Mouse (Mus musculus): ENCODE data around the gene Srrm2. TPM values are rescaled to one million over a fixed set of nuclear protein-coding genes. Genes with fewer than 3 reads are reported as not detected.

The Srrm2 gene
- polyA plus RNA-seq, 2 experiments: 107 to 136 TPM

DNA sequence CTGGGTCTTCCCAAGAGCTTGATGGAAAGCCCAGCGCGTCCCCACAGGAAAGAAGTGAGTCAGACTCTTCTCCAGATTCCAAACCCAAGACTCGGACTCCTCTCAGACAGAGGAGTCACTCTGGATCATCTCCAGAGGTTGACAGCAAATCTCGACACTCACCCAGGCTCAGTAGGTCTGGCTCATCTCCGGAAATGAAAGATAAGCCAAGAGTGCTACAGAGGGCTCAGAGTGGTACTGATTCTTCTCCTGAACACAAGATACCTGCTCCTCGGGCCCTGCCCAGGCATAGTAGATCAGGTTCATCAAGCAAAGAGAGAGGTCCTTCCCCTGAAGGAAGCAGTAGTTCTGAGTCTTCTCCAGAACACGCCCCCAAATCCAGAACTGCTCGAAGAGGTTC lies 28.2 kb downstream of the Srrm2 start:
- no peaks in the 10 kb centered on the region for H3K27me3 ChIP-seq (ENCODE audit: control insufficient read depth, insufficient read depth, low read length)
- TF ChIP-seq EP300 (IDR thresholded peaks at IDR 0.05; ENCODE audit: low read depth) (no peak), CTCF (IDR thresholded peaks at IDR 0.05; ENCODE audit: low read depth) (no peak)
- H3K4me1 ChIP-seq (replicated peaks; ENCODE audit: control insufficient read depth in 2 of 2, insufficient read depth in 2 of 2, low read length in 1 of 2): no peaks in the 10 kb centered on the region
- H3K27ac ChIP-seq: no peak overlapping the region
- H3K4me3 ChIP-seq (ENCODE audit: insufficient read depth in 1 of 2, low read depth in 2 of 2, low read length in 2 of 2): no peak overlapping the region
- ATAC-seq (ENCODE audit: insufficient read depth) (no peak), DNase-seq (ENCODE audit: low read depth in 3 of 3, low spot score in 3 of 3) (no peak)
- no peak overlapping the region for H3K4me2 ChIP-seq (ENCODE audit: low read depth)
- 94% methylated on average over 8 of the region's 8 CpGs for WGBS (ENCODE audit: insufficient replicate concordance)
- H3K9ac ChIP-seq (replicated peaks): no peak overlapping the region
- H3K36me3 ChIP-seq (replicated peaks; ENCODE audit: control insufficient read depth, insufficient read depth, low read depth): peaks cover 99% of the 10 kb centered on the region
- peaks cover 27% of the 10 kb centered on the region for H3K9me3 ChIP-seq (ENCODE audit: control insufficient read depth, low read length)

DNA sequence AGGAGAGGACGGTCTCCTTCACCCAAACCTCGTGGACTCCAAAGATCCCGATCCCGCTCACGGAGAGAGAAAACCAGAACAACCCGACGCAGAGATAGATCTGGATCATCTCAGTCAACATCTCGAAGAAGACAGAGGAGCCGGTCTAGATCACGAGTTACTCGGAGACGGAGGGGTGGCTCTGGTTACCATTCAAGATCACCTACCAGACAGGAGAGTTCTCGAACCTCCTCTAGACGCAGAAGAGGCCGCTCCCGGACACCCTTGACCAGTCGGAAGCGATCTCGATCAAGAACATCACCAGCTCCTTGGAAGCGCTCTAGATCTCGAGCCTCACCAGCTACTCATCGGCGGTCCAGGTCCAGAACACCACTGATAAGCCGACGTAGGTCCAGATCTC lies 28.9 kb downstream of the Srrm2 start:
- H3K4me1 ChIP-seq (replicated peaks; ENCODE audit: control insufficient read depth in 2 of 2, insufficient read depth in 2 of 2, low read length in 1 of 2): no peaks in the 10 kb centered on the region
- no peak overlapping the region for H3K4me2 ChIP-seq (ENCODE audit: low read depth)
- no peak overlapping the region for H3K4me3 ChIP-seq (ENCODE audit: insufficient read depth in 1 of 2, low read depth in 2 of 2, low read length in 2 of 2)
- H3K27ac ChIP-seq: no peak overlapping the region
- H3K9me3 ChIP-seq (ENCODE audit: control insufficient read depth, low read length): peaks cover 27% of the 10 kb centered on the region
- TF ChIP-seq CTCF (IDR thresholded peaks at IDR 0.05; ENCODE audit: low read depth): no peak
- peaks cover 99% of the 10 kb centered on the region for H3K36me3 ChIP-seq (replicated peaks; ENCODE audit: control insufficient read depth, insufficient read depth, low read depth)
- no peaks in the 10 kb centered on the region for H3K27me3 ChIP-seq (ENCODE audit: control insufficient read depth, insufficient read depth, low read length)
- WGBS (ENCODE audit: insufficient replicate concordance): 94% methylated on average over 25 of the region's 25 CpGs
- DNase-seq (ENCODE audit: low read depth in 3 of 3, low spot score in 3 of 3) (no peak), ATAC-seq (ENCODE audit: insufficient read depth) (no peak)
- no peak overlapping the region for H3K9ac ChIP-seq (replicated peaks)

DNA sequence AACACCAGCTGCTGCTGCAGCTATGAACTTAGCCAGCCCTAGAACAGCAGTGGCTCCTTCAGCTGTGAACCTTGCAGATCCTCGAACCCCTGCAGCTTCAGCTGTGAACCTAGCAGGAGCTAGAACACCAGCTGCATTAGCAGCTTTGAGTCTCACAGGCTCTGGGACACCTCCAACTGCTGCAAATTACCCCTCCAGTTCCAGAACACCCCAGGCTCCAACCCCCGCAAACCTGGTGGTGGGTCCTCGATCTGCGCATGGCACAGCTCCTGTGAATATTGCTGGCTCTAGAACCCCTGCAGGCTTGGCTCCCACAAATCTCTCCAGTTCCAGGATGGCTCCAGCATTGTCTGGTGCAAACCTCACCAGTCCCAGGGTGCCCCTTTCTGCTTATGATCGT lies 30.4 kb downstream of the Srrm2 start:
- H3K9ac ChIP-seq (replicated peaks): no peak overlapping the region
- H3K4me3 ChIP-seq (ENCODE audit: insufficient read depth in 1 of 2, low read depth in 2 of 2, low read length in 2 of 2): no peak overlapping the region
- peaks cover 22% of the 10 kb centered on the region for H3K9me3 ChIP-seq (ENCODE audit: control insufficient read depth, low read length)
- H3K4me2 ChIP-seq (ENCODE audit: low read depth): no peak overlapping the region
- no peaks in the 10 kb centered on the region for H3K4me1 ChIP-seq (replicated peaks; ENCODE audit: control insufficient read depth in 2 of 2, insufficient read depth in 2 of 2, low read length in 1 of 2)
- ATAC-seq (ENCODE audit: insufficient read depth): no peak
- TF ChIP-seq EP300 (IDR thresholded peaks at IDR 0.05; ENCODE audit: low read depth) (no peak), CTCF (IDR thresholded peaks at IDR 0.05; ENCODE audit: low read depth) (no peak)
- H3K27ac ChIP-seq: no peak overlapping the region
- H3K36me3 ChIP-seq (replicated peaks; ENCODE audit: control insufficient read depth, insufficient read depth, low read depth): peaks cover 98% of the 10 kb centered on the region
- no peaks in the 10 kb centered on the region for H3K27me3 ChIP-seq (ENCODE audit: control insufficient read depth, insufficient read depth, low read length)
- DNase-seq (ENCODE audit: low read depth in 3 of 3, low spot score in 3 of 3): no peak
- WGBS (ENCODE audit: insufficient replicate concordance): 96% methylated on average over 5 of the region's 5 CpGs

DNA sequence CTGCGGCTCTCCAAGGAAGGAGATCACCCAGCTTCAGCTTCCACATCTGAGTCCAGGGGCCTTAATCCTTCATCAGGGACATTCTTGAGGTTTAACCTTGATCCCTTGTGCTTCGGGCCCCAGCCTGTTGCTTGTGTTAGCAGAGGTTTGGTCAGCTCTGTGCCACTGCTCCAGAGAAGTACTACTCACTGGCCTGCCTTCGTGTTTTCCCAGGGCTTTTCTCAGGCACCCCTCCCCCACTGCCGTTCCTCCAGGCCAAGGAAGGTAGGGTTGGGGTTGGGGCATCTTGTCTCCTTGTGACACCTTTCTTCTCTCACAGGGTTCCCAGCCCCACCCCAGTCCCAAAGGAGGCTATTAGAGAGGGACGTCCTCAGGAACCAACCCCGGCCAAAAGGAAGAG lies 31.8 kb downstream of the Srrm2 start:
- Histone ChIP-seq H3K27ac (no peak overlapping the region), H3K27me3 (ENCODE audit: control insufficient read depth, insufficient read depth, low read length) (no peaks in the 10 kb centered on the region), H3K4me1 (replicated peaks; ENCODE audit: control insufficient read depth in 2 of 2, insufficient read depth in 2 of 2, low read length in 1 of 2) (no peaks in the 10 kb centered on the region), H3K9ac (replicated peaks) (no peak overlapping the region), H3K4me2 (ENCODE audit: low read depth) (no peak overlapping the region), H3K4me3 (ENCODE audit: insufficient read depth in 1 of 2, low read depth in 2 of 2, low read length in 2 of 2) (no peak overlapping the region), H3K9me3 (ENCODE audit: control insufficient read depth, low read length) (peaks cover 22% of the 10 kb centered on the region), H3K36me3 (replicated peaks; ENCODE audit: control insufficient read depth, insufficient read depth, low read depth) (peaks cover 94% of the 10 kb centered on the region)
- WGBS (ENCODE audit: insufficient replicate concordance): 80% methylated on average over 6 of the region's 6 CpGs
- ATAC-seq (ENCODE audit: insufficient read depth) (no peak), DNase-seq (ENCODE audit: low read depth in 3 of 3, low spot score in 3 of 3) (no peak)
- TF ChIP-seq EP300 (IDR thresholded peaks at IDR 0.05; ENCODE audit: low read depth) (no peak), CTCF (IDR thresholded peaks at IDR 0.05; ENCODE audit: low read depth) (no peak)

DNA sequence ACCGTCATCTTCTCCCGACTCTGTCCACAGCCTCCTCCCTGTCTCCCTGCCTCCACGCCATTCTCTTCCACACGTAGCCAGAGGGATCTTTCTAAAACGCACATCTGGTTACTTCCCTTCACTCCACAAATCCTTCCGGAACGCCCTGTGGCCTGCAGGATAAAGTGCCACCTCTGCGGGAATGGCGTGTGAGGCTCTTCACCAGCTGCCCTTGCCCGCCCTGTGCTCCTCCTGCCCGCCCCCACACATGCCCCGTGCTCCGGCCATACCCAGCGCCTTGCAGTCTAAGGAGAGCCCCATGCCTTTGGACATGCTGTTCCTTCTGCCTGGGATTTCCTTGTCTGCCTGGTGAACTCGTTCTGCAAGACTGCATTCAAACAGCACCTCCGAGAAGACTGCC lies 32.7 kb downstream of the Srrm2 start:
- H3K4me2 ChIP-seq (ENCODE audit: low read depth): no peak overlapping the region
- no peak for TF ChIP-seq EP300 (IDR thresholded peaks at IDR 0.05; ENCODE audit: low read depth)
- TF ChIP-seq CTCF (IDR thresholded peaks at IDR 0.05; ENCODE audit: low read depth): no peak
- H3K4me3 ChIP-seq (ENCODE audit: insufficient read depth in 1 of 2, low read depth in 2 of 2, low read length in 2 of 2): no peak overlapping the region
- 86% methylated on average over 16 of the region's 16 CpGs for WGBS (ENCODE audit: insufficient replicate concordance)
- H3K4me1 ChIP-seq (replicated peaks; ENCODE audit: control insufficient read depth in 2 of 2, insufficient read depth in 2 of 2, low read length in 1 of 2): peaks cover 6% of the 10 kb centered on the region in 2 experiments
- no peak overlapping the region for H3K9ac ChIP-seq (replicated peaks)
- no peak overlapping the region for H3K27ac ChIP-seq
- peaks cover 14% of the 10 kb centered on the region for H3K9me3 ChIP-seq (ENCODE audit: control insufficient read depth, low read length)
- DNase-seq (ENCODE audit: low read depth in 3 of 3, low spot score in 3 of 3) (no peak), ATAC-seq (ENCODE audit: insufficient read depth) (no peak)
- no peaks in the 10 kb centered on the region for H3K27me3 ChIP-seq (ENCODE audit: control insufficient read depth, insufficient read depth, low read length)
- peaks cover 85% of the 10 kb centered on the region for H3K36me3 ChIP-seq (replicated peaks; ENCODE audit: control insufficient read depth, insufficient read depth, low read depth)

Data from liver, embryonic 14.5 days (tissue).